7 mouse cellular contexts compared by ENCODE assay signal in genomic region chr1:90202207-90202978, GRCm38 (mm10). TPM values are rescaled to one million over a fixed set of nuclear protein-coding genes. Genes with fewer than 3 reads are reported as not detected.
DNase-seq lines count a peak whose midpoint lies in the region; ATAC-seq lines count a peak whose summit lies in the region.

No protein-coding gene starts in this region.

- no peaks in the 10 kb centered on the region for H3K36me3 ChIP-seq in forebrain, embryonic 14.5 days (ENCODE audit: control insufficient read depth, insufficient read depth, low read length)

- intact Hi-C loops in heart, postnatal 10 days (cut with DNase I) = loop anchor here (2.0 to 5.0 kb wide), 2 partner anchors 40 to 160 kb away; no protein-coding TSS in a partner anchor

- no peak overlapping the region for H3K27ac ChIP-seq in forebrain, embryonic 14.5 days (ENCODE audit: low read depth, low read length)

- H3K9ac ChIP-seq in forebrain, embryonic 14.5 days (ENCODE audit: low read length) = peak overlapping the region; percentile 25; the same call in 1 of the 2 replicates

- H3K27me3 ChIP-seq in forebrain, embryonic 14.5 days (replicated peaks; ENCODE audit: control insufficient read depth, insufficient read depth, low read length) = no peaks in the 10 kb centered on the region

- no peak overlapping the region for H3K4me3 ChIP-seq in forebrain, embryonic 14.5 days (ENCODE audit: low read depth, low read length)

- H3K4me2 ChIP-seq in forebrain, embryonic 14.5 days (ENCODE audit: low read length) = peak overlapping the region; percentile 56

- peak; percentile 15; the same call in 1 of the 2 replicates for ATAC-seq in forebrain, embryonic 14.5 days

- H3K9me3 ChIP-seq in forebrain, embryonic 14.5 days (replicated peaks; ENCODE audit: control insufficient read depth, low read length) = no peaks in the 10 kb centered on the region

- DNase-seq in R1 (ENCODE audit: low read depth, low spot score) = peak; percentile 98
- peak; percentile 72 for DNase-seq in cerebellum, adult 11 months
- DNase-seq in forebrain, embryonic 14.5 days (ENCODE audit: low spot score) = peak; percentile 75
- peak; percentile 93 for DNase-seq in heart, postnatal 10 days
- peak; percentile 75 to 85 for DNase-seq in kidney, postnatal 25 days
- peak; percentile 73 for DNase-seq in lung, postnatal 14 days
- peak; percentile 67 for DNase-seq in right cerebral cortex, postnatal 4 days

- 7% methylated on average over 23 of the region's 23 CpGs for whole genome bisulfite sequencing in forebrain, embryonic 14.5 days

- peaks cover 27% of the 10 kb centered on the region for H3K4me1 ChIP-seq in forebrain, embryonic 14.5 days (ENCODE audit: control insufficient read depth, insufficient read depth, low read length)

RNA-seq across cellular contexts. Expression of gene Ackr3, which starts 1.4 kb away (rescaled TPM):
- 33.5 and 40.2 TPM in 2 replicates for polyA plus RNA-seq in forebrain, embryonic 14.5 days (2014; fragmentation: Nextera tagmentation; extraction: Ambion mirVana)
- total RNA-seq in heart, postnatal 10 days (2021) = 10 to 100 TPM; 45.4 to 48.9 TPM

RNA-seq across cellular contexts. Expression of gene Iqca, which starts 49.2 kb away (rescaled TPM):
- polyA plus RNA-seq in forebrain, embryonic 14.5 days (2014; fragmentation: Nextera tagmentation; extraction: Ambion mirVana) = 0.95 and 0.99 TPM in 2 replicates
- not detected for total RNA-seq in heart, postnatal 10 days (2021)
